Mouse (Mus musculus): ENCODE measurements at regions not wholly inside any gene's neighbourhood (a gene's known extent, or its start where the extent isn't known, plus 50 kb on each side); places are given as distances from the start of the nearest gene placed in this dataset.

DNA sequence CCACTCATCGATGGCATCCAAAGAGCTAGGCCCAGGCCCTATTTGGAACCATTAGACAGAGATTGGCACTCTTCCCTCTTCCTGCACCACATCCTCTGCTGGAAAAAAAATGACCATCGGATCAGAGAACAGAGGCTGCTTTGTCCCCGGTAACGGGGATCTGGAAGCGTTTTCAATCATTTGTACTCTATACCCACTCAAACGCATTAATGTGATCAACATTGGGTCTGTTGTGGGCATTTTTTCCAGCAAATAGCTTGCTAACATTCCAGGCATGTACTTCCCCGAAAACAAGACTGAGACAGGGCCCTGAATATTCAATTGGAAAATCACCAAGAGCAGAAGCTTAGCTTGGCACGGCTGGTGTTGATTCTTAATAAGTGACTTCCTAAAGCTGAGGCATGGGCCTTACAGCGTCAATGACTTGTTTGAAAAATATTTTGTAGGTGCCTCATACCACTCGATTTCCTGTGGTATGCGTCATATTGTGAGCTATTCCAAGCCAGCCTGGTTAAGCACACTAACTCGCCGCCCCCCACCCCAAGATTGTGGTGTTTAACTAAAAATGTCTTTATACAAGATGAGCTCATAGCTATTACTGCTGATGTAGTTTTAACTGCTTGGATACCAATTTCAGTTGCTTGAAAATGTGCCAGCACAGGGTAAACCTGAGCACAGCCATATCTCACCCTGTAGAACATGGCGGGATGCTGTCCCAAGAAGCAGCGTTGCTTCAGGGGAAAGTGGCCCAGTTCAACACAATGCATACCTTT lies 308.0 kb downstream of the Spry2 start:
- TF ChIP-seq CTCF (IDR thresholded peaks at IDR 0.05; ENCODE audit: borderline replicate concordance, extremely low read depth, insufficient read depth, insufficient read length) (no peak), POLR2A (IDR thresholded peaks at IDR 0.05; ENCODE audit: borderline replicate concordance, extremely low read depth, insufficient read depth, insufficient read length, poor library complexity, severe bottlenecking) (no peak)

All from brain, embryonic 14.5 days (tissue).